Mouse (Mus musculus) hindbrain, embryonic 16.5 days (tissue): Measurements from ENCODE around the gene Gm8082. TPM values are rescaled to one million over a fixed set of nuclear protein-coding genes. Genes with fewer than 3 reads are reported as not detected.
"Not testable (repeated sequence)": the region's sequence is repeated elsewhere in the genome, so short reads cannot be mapped to it uniquely, and the experiment has no call there.

ENCODE experiments used
- ATAC-seq: fragments of 200-750 bp; cut with Nextera tagmentation; 2 replicates; pipeline ENCODE4 v1.8.0; 2017; ENCODE audit warnings: moderate TSS enrichment, moderate library complexity
- H3K27ac ChIP-seq: fragments of 300-500 bp; sonication (generic); 2 replicates; pipeline ENCODE4 v1.5.1; 2014; ENCODE audit warnings: low read depth, mild to moderate bottlenecking, control low read depth, low read length, moderate library complexity
- H3K27me3 ChIP-seq: fragments of 300-500 bp; sonication (generic); replicated peaks from 2 replicates; pipeline ENCODE4 v1.6.1; 2014; ENCODE audit warnings: low read length; ENCODE audit not compliant: control insufficient read depth, insufficient read depth
- H3K36me3 ChIP-seq: fragments of 300-500 bp; sonication (generic); 2 replicates; pipeline ENCODE4 v1.6.1; 2014; ENCODE audit warnings: mild to moderate bottlenecking, low read length, moderate library complexity, mixed read lengths; ENCODE audit not compliant: control insufficient read depth, insufficient read depth
- H3K4me1 ChIP-seq: fragments of 300-500 bp; sonication (generic); 2 replicates; pipeline ENCODE4 v1.6.1; 2014; ENCODE audit warnings: low read depth, low read length; ENCODE audit not compliant: control insufficient read depth, insufficient read depth
- H3K4me2 ChIP-seq: fragments of 300-500 bp; sonication (generic); 2 replicates; pipeline ENCODE4 v1.6.1; 2014; ENCODE audit warnings: mild to moderate bottlenecking, low read length, control low read depth, moderate library complexity
- H3K4me3 ChIP-seq: fragments of 300-500 bp; sonication (generic); 2 replicates; pipeline ENCODE4 v1.5.1; 2014; ENCODE audit warnings: mild to moderate bottlenecking, low read length, control low read depth, moderate library complexity
- H3K9ac ChIP-seq: fragments of 300-500 bp; sonication (generic); 2 replicates; pipeline ENCODE4 v1.6.1; 2014; ENCODE audit warnings: low read depth, mild to moderate bottlenecking, control low read depth, low read length, moderate library complexity
- H3K9me3 ChIP-seq: fragments of 300-500 bp; sonication (generic); 2 replicates; pipeline ENCODE4 v1.6.1; 2014; ENCODE audit warnings: mild to moderate bottlenecking, low read length, moderate library complexity; ENCODE audit not compliant: control insufficient read depth
- WGBS: fragments of 180-500 bp; shearing (Covaris S2); extraction: QIAGEN DNeasy Blood & Tissue Kit; methylation state at CpG from one replicate; pipeline ENCODE4 v1.1.7; 2014; 5-methylcytosine and 5-hydroxymethylcytosine counted together
- polyA plus RNA-seq: library from polyadenylated mRNA; unstranded; fragments of >200 nt; fragmentation: Nextera tagmentation; extraction: Ambion mirVana; gene quantifications from 2 replicates; pipeline ENCODE4 v1.2.1, GENCODE M21; 2015

Gm8082 gene
- polyA plus RNA-seq: not detected in 2 replicates

DNA sequence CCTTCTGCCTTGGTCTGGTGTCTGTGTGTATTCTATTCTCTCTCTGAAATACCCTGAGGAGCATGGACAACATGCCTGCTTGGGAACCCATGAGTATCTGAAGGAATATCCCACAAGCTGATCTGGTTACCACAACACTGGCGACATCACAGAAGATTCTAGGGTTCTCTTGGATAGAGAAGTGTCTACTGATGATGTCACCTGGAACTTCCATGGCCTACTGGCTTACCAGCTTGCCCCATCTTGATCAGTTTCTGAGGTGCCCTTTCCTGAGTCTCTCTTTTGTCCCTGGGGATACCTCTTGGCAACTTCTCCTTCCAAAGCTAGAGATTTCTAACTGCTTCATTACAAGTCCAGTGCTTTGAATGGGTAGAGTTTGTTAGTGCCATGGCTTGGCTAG, at the start of gene Gm8082:
Gene Gm8082, minus strand, starts transcription at position 101 of the 400 bp plus-strand sequence.
- not testable (repeated sequence) for H3K36me3 ChIP-seq, H3K4me3 ChIP-seq, H3K4me2 ChIP-seq, H3K27ac ChIP-seq, ATAC-seq, H3K9ac ChIP-seq, H3K27me3 ChIP-seq, H3K9me3 ChIP-seq, H3K4me1 ChIP-seq
- no CpG with 5 or more reads among the region's 1 CpGs for WGBS

DNA sequence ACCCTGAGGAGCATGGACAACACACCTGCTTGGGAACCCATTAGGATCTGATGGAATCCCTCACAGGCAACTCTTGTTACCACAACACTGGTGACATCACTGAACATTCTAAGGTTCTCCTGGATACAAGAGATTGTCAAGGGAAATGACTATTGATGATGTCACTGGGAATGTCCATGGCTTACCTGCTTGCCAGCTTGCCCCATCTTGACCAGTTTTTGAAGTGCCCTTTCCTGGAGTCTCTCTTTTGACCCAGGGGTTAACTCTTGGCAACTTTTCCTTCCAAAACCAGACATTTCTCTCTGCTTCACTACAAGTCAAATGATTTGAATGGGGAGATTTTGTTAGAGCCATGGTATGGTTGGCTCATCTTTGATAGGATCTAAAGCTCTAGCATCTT, 22.1 kb upstream of the Gm8082 start, which contains the start of gene Gm10376:
Gene Gm10376, minus strand, starts transcription at position 101 of the 400 bp plus-strand sequence.
- H3K27me3 ChIP-seq, H3K9ac ChIP-seq, ATAC-seq, H3K4me2 ChIP-seq, H3K9me3 ChIP-seq, H3K27ac ChIP-seq, H3K4me3 ChIP-seq, H3K4me1 ChIP-seq, H3K36me3 ChIP-seq: not testable (repeated sequence)

Other genes with a start within 250 kb of the Gm8082 start
- not detected in 2 replicates for gene Gm3015, start 224.8 kb downstream of the Gm8082 start, polyA plus RNA-seq
- not detected in 2 replicates for gene Gm10377, start 195.6 kb downstream of the Gm8082 start, polyA plus RNA-seq
- gene Gm21977, start 140.1 kb downstream of the Gm8082 start, polyA plus RNA-seq: not detected in 2 replicates
- gene Gm10376, start 22.0 kb upstream of the Gm8082 start, polyA plus RNA-seq: not detected in 2 replicates
- not detected in 2 replicates for gene Gm8094, start 83.0 kb upstream of the Gm8082 start, polyA plus RNA-seq
- gene Gm8104, start 107.0 kb upstream of the Gm8082 start, polyA plus RNA-seq: 0.13 and 0.20 TPM in 2 replicates
- gene Gm7233, start 186.2 kb upstream of the Gm8082 start, polyA plus RNA-seq: not detected in 2 replicates
- gene Gm8122, start 241.7 kb upstream of the Gm8082 start, polyA plus RNA-seq: not detected in 2 replicates